Mouse (Mus musculus) CD4-positive, CD25-positive, alpha-beta regulatory T cell, adult 2 months (primary cell): ENCODE results near the gene Usp2.

ENCODE experiments used
- DNase-seq: peaks from one replicate; pipeline ENCODE4 v3.0.0-alpha.2; 2012; ENCODE audit warnings: low read depth, low spot score

Usp2 gene

DNA sequence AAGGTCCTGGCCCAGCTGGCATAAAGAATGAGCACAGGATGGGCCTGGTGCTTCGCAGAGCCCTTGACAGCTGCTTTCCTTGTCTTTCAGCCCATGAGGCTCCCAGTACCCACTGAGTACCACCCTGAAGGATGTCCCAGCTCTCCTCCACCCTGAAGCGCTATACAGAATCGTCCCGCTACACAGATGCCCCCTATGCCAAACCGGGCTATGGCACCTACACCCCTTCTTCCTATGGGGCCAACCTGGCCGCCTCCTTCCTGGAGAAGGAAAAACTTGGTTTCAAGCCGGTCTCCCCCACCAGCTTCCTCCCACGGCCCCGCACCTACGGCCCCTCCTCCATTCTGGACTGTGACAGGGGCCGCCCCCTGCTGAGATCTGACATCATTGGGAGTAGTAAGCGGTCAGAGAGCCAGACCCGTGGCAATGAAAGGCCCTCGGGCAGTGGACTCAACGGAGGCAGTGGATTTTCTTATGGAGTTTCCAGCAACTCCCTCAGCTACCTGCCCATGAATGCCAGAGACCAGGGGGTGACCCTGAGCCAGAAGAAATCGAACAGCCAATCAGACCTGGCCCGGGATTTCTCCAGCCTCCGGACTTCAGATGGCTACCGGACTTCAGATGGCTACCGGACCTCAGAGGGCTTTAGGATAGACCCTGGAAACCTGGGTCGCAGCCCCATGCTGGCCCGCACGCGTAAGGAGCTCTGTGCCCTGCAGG is 8.6 kb downstream of the Usp2 start:
- DNase-seq: no peak

DNA sequence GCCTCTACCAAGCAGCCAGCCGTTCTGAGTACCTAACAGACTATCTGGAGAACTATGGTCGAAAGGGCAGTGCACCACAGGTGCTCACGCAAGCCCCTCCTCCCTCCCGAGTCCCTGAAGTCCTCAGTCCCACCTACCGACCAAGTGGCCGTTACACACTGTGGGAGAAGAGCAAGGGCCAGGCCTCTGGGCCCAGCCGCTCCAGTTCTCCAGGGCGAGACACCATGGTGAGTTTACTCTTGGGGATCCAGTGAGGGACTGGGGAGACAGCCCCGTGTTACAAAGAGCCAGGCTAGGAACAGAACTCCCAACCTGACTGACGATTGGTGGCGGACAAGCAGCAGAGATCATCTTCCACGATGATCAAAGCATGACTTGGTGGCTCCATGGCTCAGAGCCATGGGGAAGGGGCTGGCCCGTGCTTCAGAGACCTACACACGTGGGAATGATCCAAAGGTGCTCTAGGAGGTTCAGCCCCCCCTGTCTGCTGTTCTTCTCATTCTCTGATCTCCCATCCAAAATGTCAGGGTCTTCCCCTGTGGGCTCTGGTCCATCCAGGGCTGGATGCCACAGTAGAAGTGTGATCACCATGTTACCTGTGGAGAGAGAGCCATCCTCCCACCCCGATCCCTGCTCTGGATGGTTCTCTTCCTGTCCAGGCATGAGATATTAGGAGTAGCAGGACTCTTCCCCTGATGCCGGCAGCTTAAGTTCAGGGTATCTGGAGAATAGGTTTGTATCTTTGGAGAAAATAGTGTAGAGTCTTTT is 9.4 kb downstream of the Usp2 start:
- DNase-seq: no peak

DNA sequence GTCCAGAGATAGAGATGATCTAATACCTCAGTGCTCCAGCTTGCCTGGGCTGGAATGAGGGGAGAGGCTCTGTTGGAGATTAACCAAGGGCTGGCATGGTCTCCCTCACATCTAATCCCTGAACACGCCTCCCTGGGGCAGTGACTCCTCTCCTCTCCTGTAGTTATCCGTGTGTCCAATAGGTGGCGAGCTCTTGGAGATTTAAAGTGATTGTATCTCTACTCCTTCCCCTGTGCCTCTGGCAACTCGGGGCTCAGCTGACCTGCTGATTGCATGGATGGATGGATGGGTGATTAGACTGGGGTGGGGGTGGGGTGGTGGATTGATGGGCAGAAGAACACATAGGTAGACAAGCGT is 9.9 kb downstream of the Usp2 start:
- peak; percentile 73 for DNase-seq

DNA sequence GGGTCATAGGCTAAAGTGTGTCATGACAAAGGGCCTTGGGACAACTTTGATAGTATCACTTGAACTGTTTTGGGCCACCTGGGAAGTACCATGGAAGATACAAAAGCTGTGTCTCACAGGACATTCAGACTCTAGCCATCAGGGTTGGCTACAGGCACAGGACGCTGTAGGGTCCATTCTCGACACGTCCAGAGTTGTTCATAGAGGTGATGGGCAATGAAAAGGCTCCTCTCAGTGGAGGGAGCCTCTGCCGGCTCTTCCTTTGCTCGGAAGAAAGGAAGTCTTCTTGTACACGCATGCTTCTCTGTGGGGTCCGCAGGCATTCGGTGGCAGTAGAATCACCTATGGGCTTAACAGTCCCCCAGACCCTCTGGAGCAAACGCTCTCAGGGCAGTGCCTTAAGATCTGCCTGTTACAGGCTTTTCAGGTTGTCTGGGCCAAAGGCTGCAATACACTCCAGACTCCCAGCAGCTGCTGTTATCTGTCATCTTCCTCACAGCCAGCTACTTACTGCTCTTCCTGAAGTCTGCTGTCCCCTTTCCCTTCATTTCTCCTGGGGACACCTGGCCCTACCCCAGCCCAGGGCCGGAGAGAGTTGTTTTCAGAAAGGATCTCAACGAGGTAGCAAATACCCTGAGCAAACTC is 10.6 kb downstream of the Usp2 start:
- no peak for DNase-seq

DNA sequence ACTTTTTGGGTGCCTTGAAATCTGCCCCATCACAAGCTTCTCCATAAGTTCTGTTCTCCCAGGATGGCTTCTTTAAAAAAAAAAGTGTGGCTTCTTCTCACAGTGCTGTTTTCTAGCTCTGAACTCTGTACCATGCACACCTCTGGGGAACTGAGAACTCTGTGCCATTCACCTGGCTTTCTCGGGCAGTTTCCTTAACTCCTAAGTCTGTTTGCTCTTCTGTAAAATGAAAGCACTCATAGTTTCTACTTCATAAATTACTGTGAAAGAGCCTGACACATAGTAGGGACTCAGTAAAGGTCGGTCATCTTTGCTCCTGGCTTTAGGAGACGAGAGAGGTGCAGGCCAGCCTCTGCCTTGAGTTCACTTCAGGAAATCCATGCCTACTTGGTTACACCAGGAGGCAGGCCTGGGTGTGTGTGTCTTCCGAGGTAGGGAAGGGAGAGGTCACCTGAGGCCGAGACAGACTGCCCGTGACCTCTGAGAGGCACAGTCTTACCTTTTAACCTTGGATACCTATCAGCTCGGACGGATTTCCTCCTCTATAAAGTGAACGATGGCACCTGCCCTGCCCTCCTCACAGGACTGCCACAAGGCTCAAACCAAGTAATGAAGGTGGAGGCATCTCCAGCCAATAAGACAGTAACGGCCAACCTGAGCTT is 11.4 kb downstream of the Usp2 start:
- no peak for DNase-seq

- DNase-seq: no peak
Measured at GRCm38 (mm10) chr9:44078955-44079756, 12.3 kb downstream of the Usp2 start.

GRCm38 (mm10) chr9:44079997-44080780 is 13.4 kb downstream of the Usp2 start:
- no peak for DNase-seq

DNA sequence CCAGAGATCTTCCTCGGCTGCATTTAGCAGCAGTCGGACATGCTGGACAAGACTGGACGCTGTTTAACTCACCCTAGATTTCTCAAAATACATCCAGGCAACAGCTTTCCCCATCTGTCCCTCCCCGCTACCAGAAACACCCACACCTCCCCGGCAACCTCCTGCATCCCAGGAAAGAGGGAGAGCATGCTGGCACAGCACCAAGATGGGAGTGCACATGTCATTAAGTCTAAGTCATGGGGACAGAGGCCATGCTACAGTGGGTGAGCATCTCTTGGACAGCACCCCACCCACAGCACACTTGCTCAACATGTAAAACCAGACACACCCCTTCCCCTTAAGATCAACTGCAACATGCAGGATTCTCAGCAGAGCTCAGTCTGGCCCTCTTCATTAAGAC is 14.1 kb downstream of the Usp2 start:
- DNase-seq: no peak

- DNase-seq: no peak
Measured at GRCm38 (mm10) chr9:44081581-44081980, 14.8 kb downstream of the Usp2 start.

- DNase-seq: no peak
Measured at GRCm38 (mm10) chr9:44082266-44082665, 15.4 kb downstream of the Usp2 start.

- DNase-seq: no peak
Measured at GRCm38 (mm10) chr9:44083392-44084121, 16.7 kb downstream of the Usp2 start.

- DNase-seq: peak; percentile 46
Measured at GRCm38 (mm10) chr9:44084236-44084635, 17.4 kb downstream of the Usp2 start.

DNA sequence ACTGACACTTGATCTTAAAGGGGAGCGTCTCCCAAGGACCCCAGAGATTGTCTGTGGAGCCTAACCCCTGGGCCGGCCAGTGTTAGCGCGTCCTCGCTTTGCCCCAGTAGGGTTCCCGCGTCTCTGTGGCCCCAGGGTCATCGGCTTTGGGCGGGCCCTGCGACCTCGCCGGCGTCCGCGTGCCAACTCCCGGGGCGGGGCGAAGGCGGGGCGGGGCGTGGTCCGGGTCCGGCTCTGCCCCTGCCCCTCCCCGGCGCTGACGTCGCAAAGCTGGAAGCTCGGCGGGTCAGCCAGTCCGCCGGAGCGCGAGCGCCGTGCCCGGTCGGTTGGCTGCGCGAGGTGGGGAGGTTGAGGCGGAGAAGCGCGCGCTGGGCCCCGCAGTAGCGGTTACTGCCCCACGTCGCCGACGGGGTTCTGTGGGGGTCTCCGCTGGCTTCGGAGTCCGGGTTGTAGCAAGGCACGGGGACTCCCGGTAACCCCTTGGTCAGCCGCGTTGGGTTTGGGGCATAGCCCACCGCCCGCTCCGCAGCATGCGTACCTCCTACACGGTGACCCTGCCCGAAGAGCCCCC is 17.9 kb downstream of the Usp2 start:
- peak; percentile 78 for DNase-seq

GRCm38 (mm10) chr9:44085276-44085675 is 18.5 kb downstream of the Usp2 start:
- no peak for DNase-seq

- DNase-seq: no peak
Measured at GRCm38 (mm10) chr9:44085741-44086665, 19.2 kb downstream of the Usp2 start.

- DNase-seq: no peak
Measured at GRCm38 (mm10) chr9:44086960-44087359, 20.1 kb downstream of the Usp2 start.

DNA sequence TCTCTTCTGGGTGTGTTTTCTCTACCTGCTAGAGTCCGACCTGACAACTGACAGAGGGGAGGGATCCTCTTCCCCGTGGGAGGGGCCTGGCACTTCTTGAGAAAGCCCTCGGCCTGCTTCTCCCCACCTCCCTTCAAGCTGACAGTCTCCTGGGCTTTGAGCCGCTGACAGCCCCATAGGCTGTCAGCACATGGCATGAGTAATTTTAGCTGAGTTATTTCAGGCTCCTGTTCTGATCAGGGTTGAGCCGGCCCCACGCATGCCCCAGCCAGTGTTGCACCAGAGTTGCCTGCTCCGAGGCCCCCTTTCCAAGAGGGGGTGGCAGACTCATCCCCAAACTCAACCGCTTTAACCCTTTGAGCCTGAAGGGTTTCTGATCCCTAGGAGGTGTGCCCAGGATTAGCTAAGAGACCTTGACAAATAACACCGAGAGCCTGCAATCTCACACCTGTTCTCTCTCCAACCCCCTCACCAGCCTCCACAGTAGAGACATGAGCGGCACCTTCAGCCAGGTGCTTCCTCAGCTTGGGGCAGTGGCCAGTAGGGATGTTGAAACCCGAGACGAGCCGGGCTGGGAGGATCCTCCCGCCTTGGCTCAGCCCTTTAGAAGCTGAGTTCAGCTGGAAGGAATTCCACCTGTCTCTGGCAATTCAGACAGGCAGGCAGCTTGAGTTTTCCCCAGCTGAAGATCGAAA is 21.1 kb downstream of the Usp2 start:
- no peak for DNase-seq
